Mouse (Mus musculus) lung, adult 2 months (tissue): Measurements from ENCODE around the gene Aph1c. TPM values are rescaled to one million over a fixed set of nuclear protein-coding genes. Genes with fewer than 3 reads are reported as not detected.

ENCODE experiments used
- DNase-seq: peaks from one replicate; pipeline ENCODE4 v3.0.0; 2022
- H3K4me1 ChIP-seq: fragments of 200-500 bp; 2 replicates; pipeline ENCODE4 v1.6.1; 2011; ENCODE audit warnings: low read length; ENCODE audit not compliant: control insufficient read depth, insufficient read depth
- H3K4me3 ChIP-seq: fragments of 200-500 bp; replicated peaks from 2 replicates; pipeline ENCODE3; 2011; ENCODE audit warnings: low read depth, mild to moderate bottlenecking, control low read depth, low read length; ENCODE audit errors: extremely low read depth
- CTCF ChIP-seq: fragments of 200-500 bp; IDR thresholded peaks from 2 replicates; pipeline ENCODE4 v1.5.1; 2011; ENCODE audit warnings: mild to moderate bottlenecking, low read length, control low read depth; ENCODE audit not compliant: insufficient read depth
- POLR2A ChIP-seq: fragments of 200-500 bp; IDR thresholded peaks from 2 replicates; pipeline ENCODE4 v1.6.1; 2011; ENCODE audit warnings: low read depth, mild to moderate bottlenecking, control low read depth, low read length, borderline replicate concordance; ENCODE audit errors: extremely low read depth
- WGBS: fragments of 180-500 bp; shearing (Covaris S2); methylation state at CpG from one replicate; pipeline ENCODE4 v1.1.7; 2018; 5-methylcytosine and 5-hydroxymethylcytosine counted together
- polyA plus RNA-seq: library from polyadenylated mRNA; depleted of rRNA; stranded (reverse); fragments of >200 nt; gene quantifications from 2 replicates; pipeline ENCODE4 v1.2.3, GENCODE M21; 2012

Aph1c gene
- polyA plus RNA-seq, 1 experiment = 4.6 TPM

- TF ChIP-seq CTCF = no peak
- TF ChIP-seq POLR2A = no peak
- H3K4me1 ChIP-seq = 0 out of 2 replicates have a peak, but pooled peaks cover 2% of the 10 kb centered on the region
- DNase-seq = no peak
- H3K4me3 ChIP-seq = no peak overlapping the region
- 69% methylated on average over 10 of the region's 10 CpGs for WGBS
Measured at GRCm38 (mm10) chr9:66872015-66872727, 37.6 kb upstream of the Aph1c start.

GRCm38 (mm10) chr9:66864708-66865107, 30.2 kb upstream of the Aph1c start:
- H3K4me1 ChIP-seq = peaks cover 7% of the 10 kb centered on the region
- no peak overlapping the region for H3K4me3 ChIP-seq
- DNase-seq = no peak
- TF ChIP-seq POLR2A (no peak), CTCF (no peak)
- WGBS = 74% methylated on average over 3 of the region's 3 CpGs

- Histone ChIP-seq H3K4me1 (peaks cover 7% of the 10 kb centered on the region), H3K4me3 (no peak overlapping the region)
- no peak for TF ChIP-seq CTCF
- TF ChIP-seq POLR2A = no peak
- WGBS = 47% methylated on average over 3 of the region's 3 CpGs
- DNase-seq = no peak
Measured at GRCm38 (mm10) chr9:66863456-66863855, 28.9 kb upstream of the Aph1c start.

DNA sequence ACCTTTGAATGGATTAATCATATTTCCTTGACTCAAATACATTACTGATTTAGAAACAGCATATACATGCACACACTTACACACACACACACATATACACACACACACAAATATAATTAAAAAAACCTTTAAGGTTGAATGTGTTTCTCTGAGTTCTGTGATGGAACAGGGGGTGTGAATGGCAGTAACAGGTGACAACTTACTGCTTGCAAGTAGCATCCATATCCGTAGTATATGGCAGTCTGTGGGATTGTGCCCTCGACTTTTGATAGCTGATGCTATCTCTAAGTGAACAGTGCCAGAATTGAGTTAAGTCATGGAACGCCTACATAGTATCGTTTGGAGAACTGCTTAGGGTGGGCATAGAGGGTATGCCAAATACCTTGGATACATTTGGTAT, 27.7 kb upstream of the Aph1c start:
- Histone ChIP-seq H3K4me1 (peaks cover 7% of the 10 kb centered on the region), H3K4me3 (no peak overlapping the region)
- WGBS = 89% methylated on average over 4 of the region's 4 CpGs
- DNase-seq = no peak
- TF ChIP-seq CTCF (no peak), POLR2A (no peak)

GRCm38 (mm10) chr9:66861104-66861767, 26.7 kb upstream of the Aph1c start:
- TF ChIP-seq POLR2A = no peak
- no peak for TF ChIP-seq CTCF

GRCm38 (mm10) chr9:66859523-66859922, 25.0 kb upstream of the Aph1c start:
- 85% methylated on average over 5 of the region's 5 CpGs for WGBS
- DNase-seq = no peak
- H3K4me1 ChIP-seq = peaks cover 7% of the 10 kb centered on the region
- no peak overlapping the region for H3K4me3 ChIP-seq
- TF ChIP-seq POLR2A (no peak), CTCF (no peak)

More at GRCm38 (mm10) chr9:66861104-66861767, 26.7 kb upstream of the Aph1c start:
- no peak overlapping the region for H3K4me3 ChIP-seq
- DNase-seq = no peak
- 63% methylated on average over 5 of the region's 5 CpGs for WGBS
- peaks cover 7% of the 10 kb centered on the region for H3K4me1 ChIP-seq

- Histone ChIP-seq H3K4me3 (no peak overlapping the region), H3K4me1 (no peaks in the 10 kb centered on the region; the same call in 1 of the 2 replicates)
- no peak for TF ChIP-seq POLR2A
- no peak for TF ChIP-seq CTCF
- no peak for DNase-seq
- 51% methylated on average over 7 of the region's 7 CpGs for WGBS
Measured at GRCm38 (mm10) chr9:66855865-66856264, 21.3 kb upstream of the Aph1c start.

DNA sequence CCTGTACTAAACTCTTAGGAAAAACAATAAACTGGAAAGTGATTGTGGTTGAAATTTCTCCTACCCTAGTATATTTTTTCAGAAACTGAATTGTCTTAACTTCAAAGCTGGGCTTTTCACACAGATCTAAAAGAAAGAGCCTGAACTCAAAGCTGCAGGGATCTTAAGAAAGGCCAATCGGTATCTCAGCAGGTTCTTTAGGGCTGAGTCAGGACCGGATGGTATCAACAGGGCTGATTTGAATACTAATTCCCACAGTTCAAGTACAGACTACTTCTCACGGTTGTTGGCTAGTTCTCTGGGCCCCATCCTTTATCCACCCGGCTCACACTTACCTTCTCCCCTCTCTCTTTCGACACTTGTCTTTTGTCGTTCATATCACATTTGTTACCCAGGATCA, 18.1 kb upstream of the Aph1c start:
- DNase-seq = no peak
- Histone ChIP-seq H3K4me3 (no peak overlapping the region), H3K4me1 (no peaks in the 10 kb centered on the region; the same call in 1 of the 2 replicates)
- 77% methylated on average over 6 of the region's 6 CpGs for WGBS
- TF ChIP-seq CTCF (no peak), POLR2A (no peak)

DNA sequence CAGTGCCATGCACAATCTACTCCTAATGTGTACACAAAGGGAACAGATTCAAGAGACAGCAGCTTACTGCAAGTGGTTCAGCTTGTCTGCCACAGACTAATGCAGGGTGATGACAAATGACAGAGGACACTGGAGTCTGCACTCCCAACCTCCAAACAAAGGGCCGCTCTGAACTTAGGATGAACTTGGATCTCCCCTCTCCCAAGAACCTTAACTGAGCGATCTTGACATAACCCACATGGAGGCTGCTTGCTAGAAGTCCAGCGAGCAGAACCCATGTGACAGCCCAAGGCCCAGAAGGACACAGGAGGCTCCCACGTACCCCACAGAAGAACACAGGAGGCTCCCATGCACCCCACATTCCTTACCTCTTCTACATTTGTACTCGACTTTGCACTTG, 16.4 kb upstream of the Aph1c start:
- WGBS = 65% methylated on average over 5 of the region's 5 CpGs

More for the DNA sequence above, 16.4 kb upstream of the Aph1c start:
- TF ChIP-seq POLR2A = no peak
- TF ChIP-seq CTCF = no peak
- no peak for DNase-seq
- Histone ChIP-seq H3K4me1 (no peaks in the 10 kb centered on the region; the same call in 1 of the 2 replicates), H3K4me3 (no peak overlapping the region)
